Mouse (Mus musculus): Measurements from ENCODE around the gene 6330403K07Rik.

Gene 6330403K07Rik

GRCm38 (mm10) chr11:71033163-71033761 lies at the start of gene 6330403K07Rik:
Gene 6330403K07Rik, minus strand, starts transcription at chr11:71033513.
- in situ Hi-C loops (cut with MboI, MseI), result loop anchor here in 1 of 2 experiments (25.0 kb wide), 1 partner anchor 1004 kb away; the partner anchor contains the start of genes Aipl1 and Pimreg

GRCm38 (mm10) chr11:71076342-71076741 lies 43.0 kb upstream of the 6330403K07Rik start:
- in situ Hi-C loops (cut with MboI, MseI), result no loop called here

- in situ Hi-C loops (cut with MboI, MseI), result no loop called here
Measured at GRCm38 (mm10) chr11:71052554-71052953, 19.2 kb upstream of the 6330403K07Rik start.

- in situ Hi-C loops (cut with MboI, MseI), result loop anchor here (5.0 to 25.0 kb wide), 2 partner anchors 288 to 998 kb away; partner anchors contain the start of genes Aipl1 (in 1 of the 2) and Pimreg (in 1 of the 2)
Measured at GRCm38 (mm10) chr11:71039526-71040298, 6.4 kb upstream of the 6330403K07Rik start.

- in situ Hi-C loops (cut with MboI, MseI), result loop anchor here in 1 of 2 experiments (25.0 kb wide), 1 partner anchor 1005 kb away; the partner anchor contains the start of genes Aipl1 and Pimreg
Measured at GRCm38 (mm10) chr11:71032491-71033162, 686 bp downstream of the 6330403K07Rik start.

- in situ Hi-C loops (cut with MboI, MseI), result loop anchor here in 1 of 2 experiments (25.0 kb wide), 1 partner anchor 1005 kb away; the partner anchor contains the start of genes Aipl1 and Pimreg
Measured at GRCm38 (mm10) chr11:71032070-71032469, 1.2 kb downstream of the 6330403K07Rik start.

GRCm38 (mm10) chr11:71029403-71030118 lies 3.8 kb downstream of the 6330403K07Rik start:
- in situ Hi-C loops (cut with MboI, MseI), result loop anchor here in 1 of 2 experiments (25.0 kb wide), 1 partner anchor 1008 kb away; the partner anchor contains the start of genes Aipl1 and Pimreg

GRCm38 (mm10) chr11:71028280-71028679 lies 5.0 kb downstream of the 6330403K07Rik start:
- in situ Hi-C loops (cut with MboI, MseI), result loop anchor here in 1 of 2 experiments (25.0 kb wide), 1 partner anchor 1009 kb away; the partner anchor contains the start of genes Aipl1 and Pimreg

GRCm38 (mm10) chr11:71019201-71020068 lies 13.9 kb downstream of the 6330403K07Rik start, which contains the start of the genes Mis12 and Derl2:
Gene Mis12, plus strand, starts transcription at chr11:71019611.
Gene Derl2, minus strand, starts transcription at chr11:71019841.
- in situ Hi-C loops (cut with MboI, MseI), result loop anchor here (5.0 to 25.0 kb wide), 3 partner anchors 887 to 1418 kb away; partner anchors contain the start of genes 4933427D14Rik (in 1 of the 2), Ggt6 (in 1 of the 2), Gm43951 (in 1 of the 2) and Med31 (in 1 of the 2)

GRCm38 (mm10) chr11:71018416-71019200 lies 14.7 kb downstream of the 6330403K07Rik start:
- in situ Hi-C loops (cut with MboI, MseI), result loop anchor here in 1 of 2 experiments (25.0 kb wide), 2 partner anchors 1194 to 1419 kb away; partner anchors contain the start of genes 4933427D14Rik, Ggt6, Gm43951 and Med31

GRCm38 (mm10) chr11:71017051-71017450 lies 16.3 kb downstream of the 6330403K07Rik start:
- in situ Hi-C loops (cut with MboI, MseI), result loop anchor here in 1 of 2 experiments (25.0 kb wide), 2 partner anchors 1195 to 1420 kb away; partner anchors contain the start of genes 4933427D14Rik, Ggt6, Gm43951 and Med31

GRCm38 (mm10) chr11:71012743-71013142 lies 20.6 kb downstream of the 6330403K07Rik start:
- in situ Hi-C loops (cut with MboI, MseI), result loop anchor here in 1 of 2 experiments (25.0 kb wide), 2 partner anchors 1200 to 1425 kb away; partner anchors contain the start of genes 4933427D14Rik, Ggt6, Gm43951 and Med31

- in situ Hi-C loops (cut with MboI, MseI), result loop anchor here (5.0 to 25.0 kb wide), 3 partner anchors 1204 to 1429 kb away; partner anchors contain the start of genes Med31 (in 2 of the 2), 4933427D14Rik (in 1 of the 2), Ggt6 (in 1 of the 2) and Gm43951 (in 1 of the 2)
Measured at GRCm38 (mm10) chr11:71008321-71008720, 25.0 kb downstream of the 6330403K07Rik start.

- in situ Hi-C loops (cut with MboI, MseI), result loop anchor here (5.0 to 25.0 kb wide), 3 partner anchors 1204 to 1429 kb away; partner anchors contain the start of genes Med31 (in 2 of the 2), 4933427D14Rik (in 1 of the 2), Ggt6 (in 1 of the 2) and Gm43951 (in 1 of the 2)
Measured at GRCm38 (mm10) chr11:71007831-71008230, 25.5 kb downstream of the 6330403K07Rik start.

- in situ Hi-C loops (cut with MboI, MseI), result loop anchor here (5.0 to 25.0 kb wide), 3 partner anchors 1205 to 1430 kb away; partner anchors contain the start of genes Med31 (in 2 of the 2), 4933427D14Rik (in 1 of the 2), Ggt6 (in 1 of the 2) and Gm43951 (in 1 of the 2)
Measured at GRCm38 (mm10) chr11:71007026-71007425, 26.3 kb downstream of the 6330403K07Rik start.

GRCm38 (mm10) chr11:71005046-71005445 lies 28.3 kb downstream of the 6330403K07Rik start:
- in situ Hi-C loops (cut with MboI, MseI), result loop anchor here (5.0 to 25.0 kb wide), 3 partner anchors 1207 to 1432 kb away; partner anchors contain the start of genes Med31 (in 2 of the 2), 4933427D14Rik (in 1 of the 2), Ggt6 (in 1 of the 2) and Gm43951 (in 1 of the 2)

GRCm38 (mm10) chr11:71004316-71004773 lies 29.0 kb downstream of the 6330403K07Rik start, which contains the start of gene Dhx33:
Gene Dhx33, minus strand, starts transcription at chr11:71004437.
- in situ Hi-C loops (cut with MboI, MseI), result loop anchor here in 1 of 2 experiments (25.0 kb wide), 2 partner anchors 1208 to 1433 kb away; partner anchors contain the start of genes 4933427D14Rik, Ggt6, Gm43951 and Med31

Data from T-helper 17 cell (primary cell).